Mouse (Mus musculus) intestine, embryonic 14.5 days (tissue): ENCODE results near the gene Slc7a15. TPM values are rescaled to one million over a fixed set of nuclear protein-coding genes. Genes with fewer than 3 reads are reported as not detected.

ENCODE experiments used
- ATAC-seq: fragments of 200-750 bp; cut with Nextera tagmentation; replicated peaks from 2 replicates; pipeline ENCODE4 v1.8.0; 2017; ENCODE audit warnings: low read depth, moderate number of reproducible peaks, moderate TSS enrichment, moderate library complexity; ENCODE audit not compliant: low FRiP score, low TSS enrichment
- DNase-seq: peaks from one replicate; pipeline ENCODE4 v3.0.0-alpha.2; 2018; ENCODE audit warnings: low spot score
- H3K27ac ChIP-seq: fragments of 300-500 bp; sonication (generic); 2 replicates; pipeline ENCODE4 v1.5.1; 2014; ENCODE audit warnings: low read depth, mild to moderate bottlenecking, control low read depth
- H3K27me3 ChIP-seq: fragments of 300-500 bp; sonication (generic); replicated peaks from 2 replicates; pipeline ENCODE4 v1.6.1; 2014; ENCODE audit warnings: low read length, control low read depth; ENCODE audit not compliant: control insufficient read depth, insufficient read depth
- H3K36me3 ChIP-seq: fragments of 300-500 bp; sonication (generic); 2 replicates; pipeline ENCODE4 v1.6.1; 2014; ENCODE audit warnings: low read length, control low read depth; ENCODE audit not compliant: control insufficient read depth, insufficient read depth
- H3K4me1 ChIP-seq: fragments of 300-500 bp; sonication (generic); replicated peaks from 2 replicates; pipeline ENCODE4 v1.6.1; 2014; ENCODE audit warnings: low read length, control low read depth, mixed read lengths; ENCODE audit not compliant: control insufficient read depth, insufficient read depth
- H3K4me2 ChIP-seq: fragments of 300-500 bp; sonication (generic); 2 replicates; pipeline ENCODE4 v1.6.1; 2014; ENCODE audit warnings: low read length
- H3K4me3 ChIP-seq: fragments of 300-500 bp; sonication (generic); 2 replicates; pipeline ENCODE4 v1.5.1; 2014; ENCODE audit warnings: low read depth, low read length, control low read depth, mixed read lengths
- H3K9ac ChIP-seq: fragments of 300-500 bp; sonication (generic); 2 replicates; pipeline ENCODE4 v1.6.1; 2014; ENCODE audit warnings: mild to moderate bottlenecking, low read length
- H3K9me3 ChIP-seq: fragments of 300-500 bp; sonication (generic); 2 replicates; pipeline ENCODE4 v1.6.1; 2016; ENCODE audit warnings: low read length, control low read depth; ENCODE audit not compliant: control insufficient read depth
- WGBS: fragments of 180-500 bp; shearing (Covaris S2); extraction: QIAGEN DNeasy Blood & Tissue Kit; methylation state at CpG from one replicate; pipeline ENCODE4 v1.1.7; 2014; 5-methylcytosine and 5-hydroxymethylcytosine counted together
- polyA plus RNA-seq: library from polyadenylated mRNA; unstranded; fragments of >200 nt; fragmentation: Nextera tagmentation; extraction: Ambion mirVana; gene quantifications from 2 replicates; pipeline ENCODE4 v1.2.1, GENCODE M21; 2014

Slc7a15 gene
- polyA plus RNA-seq, 1 experiment from 2014 or later, result not detected

- H3K4me1 ChIP-seq, result peaks cover 29% of the 10 kb centered on the region
- H3K4me3 ChIP-seq, result no peak overlapping the region
- no peaks in the 10 kb centered on the region for H3K36me3 ChIP-seq
- no peak for DNase-seq
- H3K9me3 ChIP-seq, result no peaks in the 10 kb centered on the region
- WGBS, result 80% methylated on average over 4 of the region's 4 CpGs
- H3K4me2 ChIP-seq, result no peak overlapping the region
- H3K27ac ChIP-seq, result no peak overlapping the region
- no peak for ATAC-seq
- no peaks in the 10 kb centered on the region for H3K27me3 ChIP-seq
- no peak overlapping the region for H3K9ac ChIP-seq
These were observed 110.2 kb downstream of the Slc7a15 start for GRCm38 (mm10) chr12:8488652-8488980.

- Histone ChIP-seq H3K27ac (peak overlapping the region; percentile 25; the same call in 1 of the 2 replicates), H3K36me3 (no peaks in the 10 kb centered on the region), H3K9me3 (no peaks in the 10 kb centered on the region), H3K4me3 (no peak overlapping the region), H3K27me3 (no peaks in the 10 kb centered on the region), H3K4me2 (no peak overlapping the region), H3K9ac (no peak overlapping the region), H3K4me1 (peaks cover 29% of the 10 kb centered on the region)
- 51% methylated on average over 5 of the region's 5 CpGs for WGBS
- DNase-seq (peak; percentile 68), ATAC-seq (peak; percentile 59; the same call in 1 of the 2 replicates)
These were observed 110.8 kb downstream of the Slc7a15 start for GRCm38 (mm10) chr12:8487959-8488651.

- Histone ChIP-seq H3K4me1 (peaks cover 23% of the 10 kb centered on the region), H3K27ac (no peak overlapping the region)
- 71% methylated on average over 1 of the region's 1 CpGs for WGBS
These were observed 111.6 kb downstream of the Slc7a15 start for GRCm38 (mm10) chr12:8487281-8487680.

GRCm38 (mm10) chr12:8485247-8485646 lies 113.6 kb downstream of the Slc7a15 start:
- Histone ChIP-seq H3K4me3 (no peak overlapping the region), H3K9ac (no peak overlapping the region), H3K36me3 (no peaks in the 10 kb centered on the region), H3K27ac (no peak overlapping the region), H3K9me3 (no peaks in the 10 kb centered on the region), H3K4me1 (peaks cover 17% of the 10 kb centered on the region), H3K27me3 (no peaks in the 10 kb centered on the region), H3K4me2 (no peak overlapping the region)
- ATAC-seq, result no peak
- WGBS, result 79% methylated on average over 7 of the region's 7 CpGs
- no peak for DNase-seq

More at GRCm38 (mm10) chr12:8487281-8487680, 111.6 kb downstream of the Slc7a15 start:
- Histone ChIP-seq H3K9ac (no peak overlapping the region), H3K27me3 (no peaks in the 10 kb centered on the region), H3K4me3 (no peak overlapping the region), H3K4me2 (no peak overlapping the region), H3K36me3 (no peaks in the 10 kb centered on the region), H3K9me3 (no peaks in the 10 kb centered on the region)
- no peak for DNase-seq
- no peak for ATAC-seq

- ATAC-seq, result no peak
- H3K9me3 ChIP-seq, result no peaks in the 10 kb centered on the region
- H3K27me3 ChIP-seq, result no peaks in the 10 kb centered on the region
- no peak overlapping the region for H3K27ac ChIP-seq
- no peak overlapping the region for H3K9ac ChIP-seq
- 79% methylated on average over 2 of the region's 2 CpGs for WGBS
- H3K4me2 ChIP-seq, result no peak overlapping the region
- H3K4me3 ChIP-seq, result no peak overlapping the region
- DNase-seq, result no peak
- peaks cover 8% of the 10 kb centered on the region; the same call in 1 of the 2 replicates for H3K4me1 ChIP-seq
- H3K36me3 ChIP-seq, result no peaks in the 10 kb centered on the region
These were observed 116.7 kb downstream of the Slc7a15 start for GRCm38 (mm10) chr12:8482169-8482568.

Other genes with a start within 250 kb of the Slc7a15 start
- gene Rhob, start 99.1 kb downstream of the Slc7a15 start, polyA plus RNA-seq, result 46.5 and 50.5 TPM in 2 replicates
- 59.2 and 71.8 TPM in 2 replicates for gene Pum2, start 75.1 kb upstream of the Slc7a15 start, polyA plus RNA-seq
- 93.8 and 96.9 TPM in 2 replicates for gene Sdc1, start 172.3 kb upstream of the Slc7a15 start, polyA plus RNA-seq